Mouse (Mus musculus): ENCODE results near the gene Lars2. TPM values are rescaled to one million over a fixed set of nuclear protein-coding genes. Genes with fewer than 3 reads are reported as not detected.

Gene Lars2
- polyA plus RNA-seq, 1 experiment from 2014 or later = 894 TPM

DNA sequence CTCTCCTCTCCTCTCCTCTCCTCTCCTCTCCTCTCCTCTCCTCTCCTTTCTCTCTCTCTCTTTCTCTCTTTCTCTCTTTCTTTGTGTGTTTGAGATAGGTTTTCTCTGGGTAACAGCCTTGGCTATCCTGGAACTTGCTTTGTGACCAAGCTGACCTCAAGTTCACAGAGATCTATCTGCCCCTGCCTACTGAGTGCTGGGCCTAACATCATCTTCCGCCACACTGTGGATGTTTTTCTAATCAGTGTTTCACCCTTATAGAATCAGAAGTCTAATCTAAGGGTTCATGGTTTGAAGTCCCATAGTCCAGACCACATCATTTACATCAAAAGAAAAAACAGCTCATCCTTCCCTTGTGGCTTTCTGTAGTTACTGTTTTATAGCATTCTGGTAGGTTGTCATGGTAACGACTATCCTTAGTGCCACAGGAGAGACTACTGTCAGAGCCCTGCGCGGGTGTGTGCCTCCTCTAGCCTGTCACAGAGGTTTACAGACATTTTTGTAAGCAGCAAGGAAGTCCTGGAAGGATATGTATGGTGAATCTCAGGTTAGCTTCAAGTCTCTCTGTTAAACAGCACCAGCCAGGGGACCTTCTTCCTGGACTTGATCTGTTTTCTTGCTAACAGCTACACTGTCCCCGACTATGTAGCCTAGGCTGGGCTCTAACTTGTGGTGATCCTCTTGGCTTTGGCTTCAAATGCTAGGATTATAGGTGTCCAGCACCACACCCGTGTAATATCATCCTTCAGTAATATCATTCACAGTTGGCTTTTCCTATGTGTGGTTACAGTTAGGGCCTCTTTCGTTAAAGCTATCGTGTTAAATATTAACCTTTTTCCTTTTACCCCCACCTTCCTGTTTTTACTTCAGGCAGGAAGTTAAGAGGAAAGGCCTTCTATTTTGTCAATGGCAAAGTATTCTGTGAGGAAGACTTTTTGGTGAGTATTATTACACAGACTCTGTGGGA, 143.2 kb downstream of the Lars2 start:
- no peak overlapping the region for H3K27ac ChIP-seq (replicated peaks)

DNA sequence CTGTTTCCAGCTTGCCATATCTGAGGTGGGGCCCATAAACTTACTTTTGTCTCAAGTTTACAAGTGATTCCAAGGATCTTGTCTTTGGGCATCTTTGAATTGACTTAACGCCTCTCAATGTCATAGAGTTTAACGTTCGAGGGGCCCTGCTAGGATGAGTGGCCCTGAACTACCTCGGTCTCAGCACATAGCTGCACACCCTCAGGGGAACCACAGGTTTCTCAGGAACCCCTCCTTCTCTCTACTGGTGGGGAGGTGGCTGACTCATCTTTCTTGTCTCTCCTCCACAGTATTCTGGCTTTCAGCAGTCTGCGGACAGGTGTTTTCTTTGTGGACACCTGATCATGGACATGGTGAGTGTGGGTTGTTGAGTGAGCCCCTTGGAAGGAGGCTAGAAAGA, 144.2 kb downstream of the Lars2 start:
- no peak for ATAC-seq (ENCODE audit: insufficient number of reproducible peaks, low FRiP score, low TSS enrichment, low read depth)
- peaks cover 7% of the 10 kb centered on the region; the same call in 1 of the 2 replicates for H3K4me1 ChIP-seq
- WGBS = 82% methylated on average over 5 of the region's 5 CpGs

More for the DNA sequence above, 143.2 kb downstream of the Lars2 start:
- 83% methylated on average over 8 of the region's 8 CpGs for WGBS
- H3K4me3 ChIP-seq (replicated peaks) = no peak overlapping the region
- H3K9me3 ChIP-seq (replicated peaks) = no peaks in the 10 kb centered on the region
- no peak overlapping the region for H3K9ac ChIP-seq
- H3K4me2 ChIP-seq (replicated peaks) = no peak overlapping the region
- peaks cover 37% of the 10 kb centered on the region for H3K36me3 ChIP-seq
- peaks cover 6% of the 10 kb centered on the region; the same call in 1 of the 2 replicates for H3K4me1 ChIP-seq
- no peaks in the 10 kb centered on the region for H3K27me3 ChIP-seq
- peak; percentile 47; the same call in 1 of the 2 replicates for ATAC-seq (ENCODE audit: insufficient number of reproducible peaks, low FRiP score, low TSS enrichment, low read depth)

More for the DNA sequence above, 144.2 kb downstream of the Lars2 start:
- peaks cover 37% of the 10 kb centered on the region for H3K36me3 ChIP-seq
- H3K27me3 ChIP-seq = no peaks in the 10 kb centered on the region
- H3K4me2 ChIP-seq (replicated peaks) = no peak overlapping the region
- no peak overlapping the region for H3K4me3 ChIP-seq (replicated peaks)
- no peak overlapping the region for H3K27ac ChIP-seq (replicated peaks)
- H3K9me3 ChIP-seq (replicated peaks) = no peaks in the 10 kb centered on the region
- no peak overlapping the region for H3K9ac ChIP-seq

Other genes starting within 250 kb of the Lars2 start
- 5.4 and 5.6 TPM in 2 replicates for gene Clec3b, start 216.0 kb upstream of the Lars2 start, polyA plus RNA-seq (2015; fragmentation: Nextera tagmentation; extraction: Ambion mirVana)
- gene Cdcp1, start 150.9 kb upstream of the Lars2 start, polyA plus RNA-seq (2015; fragmentation: Nextera tagmentation; extraction: Ambion mirVana) = 11.6 and 14.1 TPM in 2 replicates
- 17.0 and 18.8 TPM in 2 replicates for gene Tmem158, start 106.2 kb upstream of the Lars2 start, polyA plus RNA-seq (2015; fragmentation: Nextera tagmentation; extraction: Ambion mirVana)
- gene Limd1, start 111.8 kb downstream of the Lars2 start, polyA plus RNA-seq (2015; fragmentation: Nextera tagmentation; extraction: Ambion mirVana) = 53.8 and 53.9 TPM in 2 replicates
- gene Sacm1l, start 162.8 kb downstream of the Lars2 start, polyA plus RNA-seq (2015; fragmentation: Nextera tagmentation; extraction: Ambion mirVana) = 47.7 and 49.0 TPM in 2 replicates